In the genomic region with DNA sequence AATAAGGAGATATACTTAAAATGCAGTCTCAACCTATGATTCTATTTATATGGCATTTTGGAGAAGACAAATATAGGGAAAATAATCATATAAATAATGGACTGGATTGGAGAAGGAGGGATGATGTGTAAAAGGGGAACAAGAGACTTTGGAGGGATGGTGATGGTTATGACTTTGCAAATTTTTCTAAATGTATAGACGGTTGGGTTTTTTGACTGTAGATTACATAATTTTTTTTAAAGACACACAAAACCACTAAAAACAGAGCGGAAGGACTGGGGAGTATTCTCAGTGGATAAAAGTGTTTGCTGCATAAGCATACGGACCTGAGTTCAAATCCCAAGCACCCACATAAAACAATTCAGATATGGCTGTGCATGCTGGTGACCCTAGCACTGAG, we compare ENCODE assay signal across 16 mouse cellular contexts.
"Had no signal": no experiment of that assay in that cellular context is flagged by ENCODE, and none has a peak within 500 bp of the region (broad histone marks: within the 10 kb centered on the region; RNA-seq: fewer than 3 reads in every experiment).

No protein-coding gene starts in this region.

- H3K9ac ChIP-seq: neural tube, embryonic 12.5 days; neural tube, embryonic 13.5 days; neural tube, embryonic 15.5 days; stomach, embryonic 15.5 days had no signal

- H3K27me3 ChIP-seq: neural tube, embryonic 12.5 days; neural tube, embryonic 13.5 days; neural tube, embryonic 15.5 days; stomach, embryonic 15.5 days had no signal

- DNase-seq: right cerebral cortex, adult 18-20 months; right cerebral cortex, postnatal 14 days; right cerebral cortex, postnatal 25 days; right cerebral cortex, postnatal 4 days; spleen, adult 18-20 months; thymus, adult 18-20 months; thymus, adult 2 months; thymus, postnatal 14 days; thymus, postnatal 25 days; thymus, postnatal 36 days; thymus, postnatal 4 days had no signal

- H3K9me3 ChIP-seq: neural tube, embryonic 12.5 days; neural tube, embryonic 13.5 days; neural tube, embryonic 15.5 days; stomach, embryonic 15.5 days had no signal

- H3K4me3 ChIP-seq: neural tube, embryonic 12.5 days; neural tube, embryonic 13.5 days; neural tube, embryonic 15.5 days; stomach, embryonic 15.5 days had no signal

- H3K4me1 ChIP-seq: neural tube, embryonic 12.5 days; stomach, embryonic 15.5 days had no signal

- H3K36me3 ChIP-seq: neural tube, embryonic 12.5 days; neural tube, embryonic 13.5 days; neural tube, embryonic 15.5 days; stomach, embryonic 15.5 days had no signal

- H3K4me2 ChIP-seq: neural tube, embryonic 12.5 days; neural tube, embryonic 13.5 days; neural tube, embryonic 15.5 days; stomach, embryonic 15.5 days had no signal

- H3K27ac ChIP-seq: neural tube, embryonic 12.5 days; neural tube, embryonic 13.5 days; neural tube, embryonic 15.5 days; stomach, embryonic 15.5 days; stomach, postnatal 0 days had no signal
